Mouse (Mus musculus) thymus, adult 2 months (tissue): ENCODE data around the gene Samd4b. TPM values are rescaled to one million over a fixed set of nuclear protein-coding genes. Genes with fewer than 3 reads are reported as not detected.

Experiments used
- DNase-seq: peaks from one replicate; pipeline ENCODE4 v3.0.0; 2021
- H3K27ac ChIP-seq: fragments of 200-500 bp; 2 replicates; pipeline ENCODE4 v1.5.1; 2012; ENCODE audit warnings: low read length, control low read depth; ENCODE audit not compliant: control insufficient read depth, insufficient read depth
- H3K27me3 ChIP-seq: fragments of 200-500 bp; 2 replicates; pipeline ENCODE4 v1.6.1; 2012; ENCODE audit warnings: mild to moderate bottlenecking, low read length, moderate library complexity, mixed read lengths; ENCODE audit not compliant: control insufficient read depth, insufficient read depth
- H3K36me3 ChIP-seq: fragments of 200-500 bp; 2 replicates; pipeline ENCODE4 v1.6.1; 2012; ENCODE audit warnings: mild to moderate bottlenecking, low read length, moderate library complexity; ENCODE audit not compliant: control insufficient read depth, insufficient read depth
- H3K4me1 ChIP-seq: fragments of 200-500 bp; replicated peaks from 2 replicates; pipeline ENCODE4 v1.6.1; 2012; ENCODE audit warnings: low read length; ENCODE audit not compliant: control insufficient read depth, insufficient read depth
- H3K4me3 ChIP-seq: fragments of 200-500 bp; 2 replicates; pipeline ENCODE4 v1.5.1; 2012; ENCODE audit warnings: mild to moderate bottlenecking, low read length, control low read depth, moderate library complexity; ENCODE audit not compliant: control insufficient read depth, insufficient read depth
- CTCF ChIP-seq: fragments of 200-500 bp; IDR thresholded peaks from 2 replicates; pipeline ENCODE4 v1.5.1; 2012; ENCODE audit warnings: mild to moderate bottlenecking, control low read depth, low read length, moderate library complexity, borderline replicate concordance; ENCODE audit not compliant: control insufficient read depth, poor library complexity, insufficient read depth; ENCODE audit errors: extremely low read depth
- POLR2A ChIP-seq: fragments of 200-500 bp; IDR thresholded peaks from 2 replicates; pipeline ENCODE4 v1.6.1; 2012; ENCODE audit warnings: mild to moderate bottlenecking, low read length, control low read depth, moderate library complexity; ENCODE audit not compliant: control insufficient read depth, poor library complexity, insufficient read depth; ENCODE audit errors: extremely low read depth
- WGBS: fragments of 180-500 bp; shearing (Covaris S2); methylation state at CpG from one replicate; pipeline ENCODE4 v1.1.7; 2018; 5-methylcytosine and 5-hydroxymethylcytosine counted together
- polyA plus RNA-seq: library from polyadenylated mRNA; depleted of rRNA; stranded (reverse); fragments of >200 nt; gene quantifications from 2 replicates; pipeline ENCODE4 v1.2.3, GENCODE M21; 2012

Gene Samd4b
- polyA plus RNA-seq, 1 experiment = 118 TPM

- peaks cover 47% of the 10 kb centered on the region for H3K4me1 ChIP-seq
Observed at GRCm38 (mm10) chr7:28373131-28373581, 224.8 kb downstream of the Samd4b start.

GRCm38 (mm10) chr7:28372251-28373108, 225.5 kb downstream of the Samd4b start, which contains the start of gene Plekhg2:
Gene Plekhg2, minus strand, starts transcription at chr7:28372599.
- peak; percentile 96 for DNase-seq
- no peaks in the 10 kb centered on the region for H3K27me3 ChIP-seq
- peak within 1 kb of the TSS; percentile 97 for H3K4me3 ChIP-seq
- WGBS = under 1% methylated on average over 62 of the region's 66 CpGs
- H3K4me1 ChIP-seq = peaks cover 43% of the 10 kb centered on the region
- peaks cover 5% of the 10 kb centered on the region for H3K36me3 ChIP-seq
- TF ChIP-seq CTCF (peak; percentile 97), POLR2A (peak; percentile 51)
- peak within 1 kb of the TSS; percentile 84 for H3K27ac ChIP-seq

More at GRCm38 (mm10) chr7:28373131-28373581, 224.8 kb downstream of the Samd4b start:
- Histone ChIP-seq H3K36me3 (peaks cover 11% of the 10 kb centered on the region), H3K27me3 (no peaks in the 10 kb centered on the region), H3K4me3 (peak overlapping the region; percentile 97), H3K27ac (peak overlapping the region; percentile 84)
- no peak for TF ChIP-seq POLR2A
- TF ChIP-seq CTCF = no peak
- under 1% methylated on average over 9 of the region's 9 CpGs for WGBS
- DNase-seq = peak; percentile 78

GRCm38 (mm10) chr7:28371514-28371989, 226.4 kb downstream of the Samd4b start:
- H3K27me3 ChIP-seq = no peaks in the 10 kb centered on the region
- H3K4me1 ChIP-seq = peaks cover 39% of the 10 kb centered on the region
- H3K4me3 ChIP-seq = peak overlapping the region; percentile 97
- peak; percentile 83 for DNase-seq
- WGBS = under 1% methylated on average over 42 of the region's 43 CpGs
- H3K36me3 ChIP-seq = peaks cover 8% of the 10 kb centered on the region; the same call in 1 of the 2 replicates
- peak overlapping the region; percentile 81 for H3K27ac ChIP-seq
- peak; percentile 64; the same call in 1 of the 2 replicates for TF ChIP-seq POLR2A
- TF ChIP-seq CTCF = no peak

GRCm38 (mm10) chr7:28370977-28371513, 226.9 kb downstream of the Samd4b start:
- peaks cover 8% of the 10 kb centered on the region; the same call in 1 of the 2 replicates for H3K36me3 ChIP-seq

GRCm38 (mm10) chr7:28370051-28370450, 227.9 kb downstream of the Samd4b start:
- DNase-seq = no peak
- Histone ChIP-seq H3K4me1 (peaks cover 34% of the 10 kb centered on the region), H3K4me3 (no peak overlapping the region), H3K27ac (no peak overlapping the region), H3K27me3 (no peaks in the 10 kb centered on the region), H3K36me3 (peaks cover 14% of the 10 kb centered on the region)
- no peak for TF ChIP-seq POLR2A
- 95% methylated on average over 14 of the region's 14 CpGs for WGBS

More at GRCm38 (mm10) chr7:28370977-28371513, 226.9 kb downstream of the Samd4b start:
- TF ChIP-seq CTCF (no peak), POLR2A (no peak)
- Histone ChIP-seq H3K27me3 (no peaks in the 10 kb centered on the region), H3K4me3 (peak overlapping the region; percentile 97), H3K27ac (peak overlapping the region; percentile 81), H3K4me1 (peaks cover 35% of the 10 kb centered on the region)
- WGBS = 25% methylated on average over 11 of the region's 11 CpGs
- DNase-seq = no peak

- TF ChIP-seq CTCF = no peak
- TF ChIP-seq POLR2A = no peak
- H3K36me3 ChIP-seq = peaks cover 22% of the 10 kb centered on the region
- no peak for DNase-seq
- H3K4me1 ChIP-seq = peaks cover 20% of the 10 kb centered on the region
- no peak overlapping the region for H3K4me3 ChIP-seq
- no peaks in the 10 kb centered on the region for H3K27me3 ChIP-seq
- 96% methylated on average over 16 of the region's 16 CpGs for WGBS
- H3K27ac ChIP-seq = no peak overlapping the region
Observed at GRCm38 (mm10) chr7:28368276-28368920, 229.5 kb downstream of the Samd4b start.
